Mouse (Mus musculus) limb, embryonic 12.5 days (tissue): Measurements from ENCODE around the gene Wdr5. TPM values are rescaled to one million over a fixed set of nuclear protein-coding genes. Genes with fewer than 3 reads are reported as not detected.

Experiments used
- ATAC-seq: fragments of 200-750 bp; cut with Nextera tagmentation; 2 replicates; pipeline ENCODE4 v1.8.0; 2017; ENCODE audit warnings: low read depth, moderate TSS enrichment; ENCODE audit not compliant: insufficient number of reproducible peaks, insufficient read depth, low FRiP score, low TSS enrichment
- H3K27ac ChIP-seq: fragments of 300-500 bp; sonication (generic); 2 replicates; pipeline ENCODE4 v1.5.1; 2016; ENCODE audit warnings: mild to moderate bottlenecking, moderate library complexity
- H3K27me3 ChIP-seq: fragments of 300-500 bp; sonication (generic); 2 replicates; pipeline ENCODE4 v1.6.1; 2016; ENCODE audit warnings: mild to moderate bottlenecking, moderate library complexity
- H3K36me3 ChIP-seq: fragments of 300-500 bp; sonication (generic); 2 replicates; pipeline ENCODE4 v1.6.1; 2016; ENCODE audit warnings: mild to moderate bottlenecking, moderate library complexity
- H3K4me1 ChIP-seq: fragments of 300-500 bp; sonication (generic); replicated peaks from 2 replicates; pipeline ENCODE4 v1.6.1; 2016
- H3K4me2 ChIP-seq: fragments of 300-500 bp; sonication (generic); 2 replicates; pipeline ENCODE4 v1.6.1; 2016; ENCODE audit warnings: mild to moderate bottlenecking, moderate library complexity
- H3K4me3 ChIP-seq: fragments of 300-500 bp; sonication (generic); replicated peaks from 2 replicates; pipeline ENCODE4 v1.5.1; 2016; ENCODE audit warnings: mild to moderate bottlenecking
- H3K9ac ChIP-seq: fragments of 300-500 bp; sonication (generic); replicated peaks from 2 replicates; pipeline ENCODE4 v1.6.1; 2016; ENCODE audit warnings: mild to moderate bottlenecking, moderate library complexity
- H3K9me3 ChIP-seq: fragments of 300-500 bp; sonication (generic); 2 replicates; pipeline ENCODE4 v1.6.1; 2016; ENCODE audit warnings: mild to moderate bottlenecking, moderate library complexity
- WGBS: fragments of 180-500 bp; shearing (Covaris S2); methylation state at CpG from one replicate; pipeline ENCODE4 v1.1.7; 2016; 5-methylcytosine and 5-hydroxymethylcytosine counted together
- polyA plus RNA-seq: library from polyadenylated mRNA; unstranded; fragments of >200 nt; fragmentation: Nextera tagmentation; extraction: Ambion mirVana; gene quantifications from 2 replicates; pipeline ENCODE4 v1.2.1, GENCODE M21; 2016

Wdr5 gene
- polyA plus RNA-seq, 1 experiment from 2014 or later: 73.5 TPM

- no peak for ATAC-seq
- H3K4me3 ChIP-seq: peak overlapping the region; percentile 99
- H3K27me3 ChIP-seq: no peaks in the 10 kb centered on the region
- H3K4me2 ChIP-seq: peak overlapping the region; percentile 69
- H3K9ac ChIP-seq: peak overlapping the region; percentile 98
- no peaks in the 10 kb centered on the region for H3K9me3 ChIP-seq
- H3K36me3 ChIP-seq: peaks cover 15% of the 10 kb centered on the region
- H3K27ac ChIP-seq: peak overlapping the region; percentile 95
- peaks cover 36% of the 10 kb centered on the region for H3K4me1 ChIP-seq
- WGBS: 34% methylated on average over 11 of the region's 11 CpGs
These were observed 38.4 kb upstream of the Wdr5 start for GRCm38 (mm10) chr2:27476303-27477192.

DNA sequence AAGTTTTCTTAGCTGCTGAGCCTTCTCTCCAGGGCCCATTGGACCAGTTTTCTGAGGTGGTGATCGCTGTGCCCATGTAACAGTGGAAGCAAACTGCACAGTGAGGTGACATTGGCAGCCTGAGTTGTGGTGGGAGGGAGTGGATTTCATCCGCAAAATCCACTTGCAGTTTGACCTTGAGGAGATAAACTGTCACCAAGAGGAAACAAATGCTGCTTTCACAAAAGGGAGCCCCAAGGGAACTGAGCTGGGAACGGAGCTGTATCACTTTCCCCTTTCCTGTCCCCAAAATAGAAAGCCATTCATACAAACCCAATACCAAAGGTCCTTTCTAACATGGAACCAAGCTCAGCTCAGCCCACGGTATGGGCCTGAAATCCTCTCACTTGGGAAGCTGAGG, 35.1 kb upstream of the Wdr5 start:
- Histone ChIP-seq H3K36me3 (no peaks in the 10 kb centered on the region), H3K27me3 (no peaks in the 10 kb centered on the region), H3K27ac (no peak overlapping the region), H3K9me3 (no peaks in the 10 kb centered on the region), H3K4me3 (no peak overlapping the region), H3K4me1 (peaks cover 12% of the 10 kb centered on the region; the same call in 1 of the 2 replicates), H3K9ac (no peak overlapping the region), H3K4me2 (no peak overlapping the region)
- 79% methylated on average over 4 of the region's 4 CpGs for WGBS
- ATAC-seq: no peak

DNA sequence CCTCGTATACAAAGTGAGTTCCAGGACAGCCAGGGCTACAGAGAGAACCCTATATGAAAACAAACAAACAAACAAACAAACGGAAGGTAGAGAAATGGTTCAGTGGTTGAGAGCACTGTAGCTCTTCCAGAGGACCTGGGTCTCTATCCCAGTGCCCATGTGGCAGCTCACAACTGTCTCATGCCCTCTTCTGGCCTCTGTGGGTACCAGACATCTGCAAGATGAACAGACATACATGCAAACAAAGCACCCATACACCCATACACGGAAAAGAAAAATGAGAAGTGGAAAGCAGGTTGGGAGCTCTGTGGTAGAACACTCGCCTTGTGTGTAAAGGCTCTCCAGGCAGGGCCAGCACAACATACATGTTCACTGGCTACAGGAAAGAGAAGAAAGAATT, 34.6 kb upstream of the Wdr5 start:
- WGBS: 79% methylated on average over 4 of the region's 4 CpGs
- ATAC-seq: no peak
- Histone ChIP-seq H3K4me1 (peaks cover 12% of the 10 kb centered on the region; the same call in 1 of the 2 replicates), H3K27me3 (no peaks in the 10 kb centered on the region), H3K4me2 (no peak overlapping the region), H3K4me3 (no peak overlapping the region), H3K9me3 (no peaks in the 10 kb centered on the region), H3K36me3 (no peaks in the 10 kb centered on the region), H3K9ac (no peak overlapping the region), H3K27ac (no peak overlapping the region)

DNA sequence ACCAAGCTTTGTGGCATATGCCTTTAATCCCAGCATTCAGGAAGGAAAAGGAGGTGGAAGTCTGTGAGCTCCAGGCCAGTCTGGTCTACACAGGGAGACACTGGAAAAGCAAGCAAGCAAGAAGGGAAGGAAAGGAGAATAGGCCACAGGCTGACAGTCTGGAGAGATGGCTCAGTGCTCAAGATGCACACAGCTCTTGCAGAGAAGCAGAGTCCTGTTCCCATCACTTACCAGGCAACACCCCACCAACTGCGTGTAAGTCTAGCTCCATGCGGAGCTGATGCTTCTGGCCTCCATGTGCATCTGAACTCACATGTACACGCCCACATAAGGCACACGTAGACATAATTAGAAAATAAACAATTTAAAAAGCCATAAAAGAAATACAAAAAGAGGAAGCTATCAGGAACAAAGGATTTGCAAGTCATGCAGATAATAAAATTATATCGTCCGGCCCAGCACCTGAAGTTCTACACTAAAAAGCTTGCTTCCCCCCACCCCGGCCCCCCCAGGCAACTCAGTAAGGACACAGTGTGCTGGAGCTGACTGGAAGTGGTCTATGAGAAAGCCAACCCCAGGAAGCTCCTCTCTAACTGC, 32.6 kb upstream of the Wdr5 start:
- no peak for ATAC-seq
- WGBS: 74% methylated on average over 7 of the region's 7 CpGs

DNA sequence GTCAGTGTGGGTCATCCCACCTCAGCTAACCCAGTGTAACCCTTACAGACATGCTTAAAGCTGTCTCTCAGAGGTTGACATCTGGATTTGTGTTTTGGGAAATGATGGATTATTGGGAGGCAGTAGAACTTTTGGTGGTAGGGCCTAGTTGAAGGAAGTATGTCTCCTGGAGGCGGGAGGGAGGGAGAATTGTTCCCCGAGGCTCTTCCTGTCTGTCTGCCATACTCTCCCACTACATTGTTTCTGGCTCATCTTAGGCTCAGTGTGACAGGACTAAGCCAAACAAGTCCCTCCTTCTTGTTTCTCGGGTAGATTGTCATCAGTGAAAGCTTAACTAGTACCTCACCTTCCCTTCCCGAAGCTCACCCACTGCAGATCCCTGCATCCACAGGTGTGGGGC, 28.2 kb upstream of the Wdr5 start:
- Histone ChIP-seq H3K36me3 (no peaks in the 10 kb centered on the region), H3K4me2 (no peak overlapping the region), H3K4me1 (0 out of 2 replicates have a peak, but pooled peaks cover 4% of the 10 kb centered on the region), H3K9me3 (no peaks in the 10 kb centered on the region), H3K9ac (no peak overlapping the region), H3K27ac (no peak overlapping the region), H3K27me3 (no peaks in the 10 kb centered on the region), H3K4me3 (no peak overlapping the region)
- no peak for ATAC-seq
- 74% methylated on average over 4 of the region's 4 CpGs for WGBS

More for the DNA sequence above, 32.6 kb upstream of the Wdr5 start:
- Histone ChIP-seq H3K4me1 (0 out of 2 replicates have a peak, but pooled peaks cover 4% of the 10 kb centered on the region), H3K4me3 (no peak overlapping the region), H3K4me2 (no peak overlapping the region), H3K9ac (no peak overlapping the region), H3K27ac (no peak overlapping the region), H3K9me3 (no peaks in the 10 kb centered on the region), H3K36me3 (no peaks in the 10 kb centered on the region), H3K27me3 (no peaks in the 10 kb centered on the region)

- 0 out of 2 replicates have a peak, but pooled peaks cover 3% of the 10 kb centered on the region for H3K4me1 ChIP-seq
- H3K9ac ChIP-seq: no peak overlapping the region
- no peak overlapping the region for H3K27ac ChIP-seq
- no peak overlapping the region for H3K4me3 ChIP-seq
- H3K9me3 ChIP-seq: no peaks in the 10 kb centered on the region
- no peaks in the 10 kb centered on the region for H3K36me3 ChIP-seq
- WGBS: 72% methylated on average over 3 of the region's 4 CpGs
- no peak overlapping the region for H3K4me2 ChIP-seq
- no peak for ATAC-seq
- no peaks in the 10 kb centered on the region for H3K27me3 ChIP-seq
These were observed 27.5 kb upstream of the Wdr5 start for GRCm38 (mm10) chr2:27487336-27488049.

GRCm38 (mm10) chr2:27488362-27488761, 26.6 kb upstream of the Wdr5 start:
- H3K9ac ChIP-seq: no peak overlapping the region
- no peaks in the 10 kb centered on the region for H3K27me3 ChIP-seq
- no peak overlapping the region for H3K27ac ChIP-seq
- H3K36me3 ChIP-seq: no peaks in the 10 kb centered on the region
- H3K4me1 ChIP-seq: no peaks in the 10 kb centered on the region
- H3K4me3 ChIP-seq: no peak overlapping the region
- WGBS: 89% methylated on average over 1 of the region's 1 CpGs
- no peak overlapping the region for H3K4me2 ChIP-seq
- H3K9me3 ChIP-seq: no peaks in the 10 kb centered on the region
- ATAC-seq: no peak

DNA sequence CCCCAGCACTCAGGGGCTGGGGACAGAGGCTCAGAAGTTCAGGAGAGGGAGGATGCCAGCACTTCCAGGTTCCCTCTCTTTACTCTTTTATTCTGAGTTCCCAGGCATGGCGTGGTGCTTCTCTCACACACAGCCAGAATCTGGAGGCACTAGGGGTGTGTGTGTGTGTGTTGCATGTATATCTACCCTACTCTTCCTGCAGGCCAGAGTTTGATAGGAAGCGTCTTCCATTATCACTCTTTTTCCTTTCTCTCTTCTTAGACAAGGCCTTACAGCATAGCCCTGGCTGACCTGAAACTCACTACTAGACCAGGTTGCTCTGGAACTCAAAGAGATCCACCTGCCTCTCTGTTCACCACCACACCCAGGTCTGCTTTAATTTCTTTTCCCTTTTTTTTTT, 24.0 kb upstream of the Wdr5 start:
- no peak overlapping the region for H3K9ac ChIP-seq
- no peaks in the 10 kb centered on the region for H3K27me3 ChIP-seq
- ATAC-seq: no peak
- H3K27ac ChIP-seq: no peak overlapping the region
- no peaks in the 10 kb centered on the region for H3K36me3 ChIP-seq
- H3K4me2 ChIP-seq: no peak overlapping the region
- peaks cover 4% of the 10 kb centered on the region; the same call in 1 of the 2 replicates for H3K9me3 ChIP-seq
- no peak overlapping the region for H3K4me3 ChIP-seq
- WGBS: 72% methylated on average over 2 of the region's 2 CpGs
- no peaks in the 10 kb centered on the region for H3K4me1 ChIP-seq

GRCm38 (mm10) chr2:27493971-27494370, 21.0 kb upstream of the Wdr5 start:
- no peaks in the 10 kb centered on the region for H3K36me3 ChIP-seq
- no peak for ATAC-seq
- H3K27ac ChIP-seq: no peak overlapping the region
- WGBS: 93% methylated on average over 3 of the region's 3 CpGs
- H3K27me3 ChIP-seq: no peaks in the 10 kb centered on the region
- no peak overlapping the region for H3K9ac ChIP-seq
- H3K4me1 ChIP-seq: no peaks in the 10 kb centered on the region
- no peak overlapping the region for H3K4me2 ChIP-seq
- peaks cover 4% of the 10 kb centered on the region; the same call in 1 of the 2 replicates for H3K9me3 ChIP-seq
- H3K4me3 ChIP-seq: no peak overlapping the region

GRCm38 (mm10) chr2:27496391-27497028, 18.4 kb upstream of the Wdr5 start:
- H3K4me1 ChIP-seq: no peaks in the 10 kb centered on the region
- WGBS: 58% methylated on average over 23 of the region's 23 CpGs
- H3K4me3 ChIP-seq: peak overlapping the region; percentile 24
- no peak overlapping the region for H3K27ac ChIP-seq
- peaks cover 4% of the 10 kb centered on the region; the same call in 1 of the 2 replicates for H3K9me3 ChIP-seq
- ATAC-seq: no peak
- H3K36me3 ChIP-seq: no peaks in the 10 kb centered on the region
- no peaks in the 10 kb centered on the region for H3K27me3 ChIP-seq
- peak overlapping the region; percentile 48 for H3K4me2 ChIP-seq
- H3K9ac ChIP-seq: 0 out of 2 replicates have a peak overlapping the region, but pooled peaks have one; percentile 23
